Mouse (Mus musculus): ENCODE measurements around the gene Tspan32. TPM values are rescaled to one million over a fixed set of nuclear protein-coding genes. Genes with fewer than 3 reads are reported as not detected.

The Tspan32 gene
- polyA plus RNA-seq, 1 experiment: 5.1 TPM

DNA sequence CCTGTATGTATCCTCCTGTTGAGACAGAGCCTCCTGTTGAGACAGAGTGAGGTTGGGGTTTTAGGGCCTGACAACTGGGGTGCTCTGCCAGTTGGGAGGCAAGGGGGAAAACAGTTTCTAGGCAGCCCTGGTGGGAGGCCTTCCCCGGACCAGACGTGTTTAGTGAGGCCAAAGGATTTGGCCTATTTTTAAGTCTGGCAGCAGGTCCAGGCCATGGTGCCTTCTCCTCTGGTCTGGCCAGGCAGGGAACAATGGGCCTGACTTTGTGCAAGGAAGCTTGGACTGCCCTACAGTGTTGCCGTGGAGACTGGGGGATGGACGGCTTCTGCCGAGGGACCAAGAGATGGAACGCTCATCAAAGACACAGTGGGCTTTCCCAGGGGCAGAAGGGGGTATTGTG is 59.4 kb downstream of the Tspan32 start:
- peaks cover 3% of the 10 kb centered on the region for H3K36me3 ChIP-seq (ENCODE audit: control insufficient read depth, insufficient read depth, low read length)
- no peaks in the 10 kb centered on the region for H3K27me3 ChIP-seq (replicated peaks; ENCODE audit: control insufficient read depth, insufficient read depth, low read length)
- TF ChIP-seq CTCF (conservative IDR thresholded peaks at IDR 0.05; ENCODE audit: insufficient read depth, insufficient read length, low read depth, low read length) (no peak), POLR2A (IDR thresholded peaks at IDR 0.05; ENCODE audit: low read depth, low read length) (no peak)
- peaks cover 8% of the 10 kb centered on the region; the same call in 1 of the 2 replicates for H3K4me1 ChIP-seq (ENCODE audit: control insufficient read depth, insufficient read depth, low read length)
- no peak overlapping the region for H3K4me3 ChIP-seq (ENCODE audit: insufficient read depth, low read depth, low read length)
- H3K27ac ChIP-seq (ENCODE audit: insufficient read depth, low read depth, low read length): no peak overlapping the region
- WGBS: 66% methylated on average over 6 of the region's 6 CpGs
- DNase-seq: no peak

DNA sequence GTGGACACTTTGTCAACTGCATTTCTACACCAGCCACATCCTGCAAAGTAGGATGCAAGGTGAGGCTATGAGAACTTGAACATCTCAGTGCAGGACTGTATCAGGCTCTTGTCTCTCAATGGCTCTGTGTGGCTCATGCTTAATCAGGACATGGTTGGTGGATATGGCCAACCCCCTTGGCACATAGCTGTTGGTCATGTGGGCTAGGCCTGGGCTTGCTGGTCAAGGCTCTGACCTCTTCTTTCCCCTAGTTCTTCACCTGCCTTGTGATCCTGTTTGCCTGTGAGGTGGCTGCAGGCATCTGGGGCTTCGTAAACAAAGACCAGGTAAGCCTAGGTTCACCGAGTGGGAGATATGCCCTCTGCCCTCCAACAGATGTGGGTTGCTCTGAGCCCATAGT is 60.8 kb downstream of the Tspan32 start:
- Histone ChIP-seq H3K27me3 (replicated peaks; ENCODE audit: control insufficient read depth, insufficient read depth, low read length) (no peaks in the 10 kb centered on the region), H3K4me1 (ENCODE audit: control insufficient read depth, insufficient read depth, low read length) (peaks cover 15% of the 10 kb centered on the region), H3K36me3 (ENCODE audit: control insufficient read depth, insufficient read depth, low read length) (peaks cover 3% of the 10 kb centered on the region), H3K4me3 (ENCODE audit: insufficient read depth, low read depth, low read length) (no peak overlapping the region), H3K27ac (ENCODE audit: insufficient read depth, low read depth, low read length) (no peak overlapping the region)
- peak; percentile 31 for DNase-seq
- 63% methylated on average over 2 of the region's 2 CpGs for WGBS
- TF ChIP-seq POLR2A (IDR thresholded peaks at IDR 0.05; ENCODE audit: low read depth, low read length): no peak
- no peak for TF ChIP-seq CTCF (conservative IDR thresholded peaks at IDR 0.05; ENCODE audit: insufficient read depth, insufficient read length, low read depth, low read length)

DNA sequence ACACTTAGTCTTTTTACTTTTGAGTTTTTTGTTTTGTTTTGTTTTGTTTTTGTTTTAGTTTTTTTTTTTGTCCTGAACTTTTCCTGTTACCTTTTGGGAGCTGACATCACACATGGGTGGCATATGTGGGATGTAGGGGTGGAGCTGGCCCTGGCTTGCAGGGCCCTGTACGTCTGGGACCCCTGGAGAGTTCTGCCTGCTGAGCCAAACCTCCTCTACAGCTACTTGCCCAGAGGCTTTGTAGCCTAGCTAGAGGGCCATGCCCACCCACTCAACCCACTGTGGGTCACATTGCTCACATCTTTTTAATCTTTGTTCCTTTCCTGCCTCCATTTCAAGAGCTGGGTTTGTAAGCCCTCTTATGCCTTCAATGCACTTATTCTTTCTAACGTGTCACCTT is 62.6 kb downstream of the Tspan32 start:
- DNase-seq: no peak
- no peak for TF ChIP-seq CTCF (conservative IDR thresholded peaks at IDR 0.05; ENCODE audit: insufficient read depth, insufficient read length, low read depth, low read length)
- TF ChIP-seq POLR2A (IDR thresholded peaks at IDR 0.05; ENCODE audit: low read depth, low read length): no peak
- Histone ChIP-seq H3K36me3 (ENCODE audit: control insufficient read depth, insufficient read depth, low read length) (peaks cover 3% of the 10 kb centered on the region), H3K4me3 (ENCODE audit: insufficient read depth, low read depth, low read length) (no peak overlapping the region), H3K27ac (ENCODE audit: insufficient read depth, low read depth, low read length) (no peak overlapping the region), H3K4me1 (ENCODE audit: control insufficient read depth, insufficient read depth, low read length) (peaks cover 15% of the 10 kb centered on the region), H3K27me3 (replicated peaks; ENCODE audit: control insufficient read depth, insufficient read depth, low read length) (no peaks in the 10 kb centered on the region)
- 57% methylated on average over 2 of the region's 2 CpGs for WGBS

DNA sequence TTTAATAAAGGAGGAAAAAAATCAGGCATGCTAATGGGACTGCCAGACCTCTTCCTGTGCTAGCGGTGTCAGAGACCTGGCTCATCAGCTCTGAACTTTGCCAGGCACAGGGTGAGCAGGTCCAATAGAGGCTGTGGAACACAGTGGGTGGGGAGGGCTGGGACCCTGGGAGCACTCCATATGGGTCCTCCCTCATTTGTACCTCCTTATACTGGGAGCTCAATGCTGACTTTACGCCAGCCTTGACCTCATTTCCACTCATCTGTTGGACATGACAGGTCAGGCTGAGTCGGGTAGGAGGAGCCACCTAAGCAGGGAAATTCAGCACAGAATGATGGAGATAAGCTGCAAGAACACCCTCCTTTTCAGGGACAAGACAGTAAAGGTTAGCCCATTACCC is 63.1 kb downstream of the Tspan32 start:
- Histone ChIP-seq H3K27me3 (replicated peaks; ENCODE audit: control insufficient read depth, insufficient read depth, low read length) (no peaks in the 10 kb centered on the region), H3K4me3 (ENCODE audit: insufficient read depth, low read depth, low read length) (no peak overlapping the region), H3K27ac (ENCODE audit: insufficient read depth, low read depth, low read length) (peak overlapping the region; percentile 91; the same call in 1 of the 2 replicates), H3K4me1 (ENCODE audit: control insufficient read depth, insufficient read depth, low read length) (peaks cover 15% of the 10 kb centered on the region), H3K36me3 (ENCODE audit: control insufficient read depth, insufficient read depth, low read length) (peaks cover 3% of the 10 kb centered on the region)
- TF ChIP-seq POLR2A (IDR thresholded peaks at IDR 0.05; ENCODE audit: low read depth, low read length): no peak
- no peak for TF ChIP-seq CTCF (conservative IDR thresholded peaks at IDR 0.05; ENCODE audit: insufficient read depth, insufficient read length, low read depth, low read length)
- DNase-seq: peak; percentile 20
- 88% methylated on average over 3 of the region's 3 CpGs for WGBS

DNA sequence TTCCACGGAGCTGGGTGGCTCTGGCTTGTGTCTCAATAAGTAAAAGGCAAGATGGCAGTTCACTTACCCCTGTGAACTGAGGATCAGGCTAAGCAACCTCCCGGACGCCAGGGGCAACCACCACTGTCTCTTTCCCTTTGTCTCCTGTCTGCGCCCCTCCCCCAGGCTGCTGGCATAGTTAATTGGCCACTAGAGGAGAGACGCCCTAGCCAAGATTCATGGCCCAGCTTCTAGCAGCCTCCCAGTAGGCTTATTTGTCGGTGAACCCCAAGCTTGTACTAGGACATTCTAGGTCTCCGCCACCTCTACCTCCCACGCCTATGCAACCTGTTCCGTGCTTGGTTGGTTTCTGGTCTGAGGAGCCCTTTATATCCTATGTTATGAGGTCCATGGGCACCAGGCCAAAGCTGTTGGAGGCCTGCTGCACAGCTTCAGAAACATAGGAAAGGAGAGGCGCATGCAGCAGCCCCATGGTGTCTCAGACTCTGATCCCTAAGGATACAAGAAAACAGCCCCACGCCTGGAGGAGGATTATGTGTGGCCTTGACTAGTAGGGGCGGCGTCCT is 63.6 kb downstream of the Tspan32 start:
- TF ChIP-seq POLR2A (IDR thresholded peaks at IDR 0.05; ENCODE audit: low read depth, low read length): no peak

DNA sequence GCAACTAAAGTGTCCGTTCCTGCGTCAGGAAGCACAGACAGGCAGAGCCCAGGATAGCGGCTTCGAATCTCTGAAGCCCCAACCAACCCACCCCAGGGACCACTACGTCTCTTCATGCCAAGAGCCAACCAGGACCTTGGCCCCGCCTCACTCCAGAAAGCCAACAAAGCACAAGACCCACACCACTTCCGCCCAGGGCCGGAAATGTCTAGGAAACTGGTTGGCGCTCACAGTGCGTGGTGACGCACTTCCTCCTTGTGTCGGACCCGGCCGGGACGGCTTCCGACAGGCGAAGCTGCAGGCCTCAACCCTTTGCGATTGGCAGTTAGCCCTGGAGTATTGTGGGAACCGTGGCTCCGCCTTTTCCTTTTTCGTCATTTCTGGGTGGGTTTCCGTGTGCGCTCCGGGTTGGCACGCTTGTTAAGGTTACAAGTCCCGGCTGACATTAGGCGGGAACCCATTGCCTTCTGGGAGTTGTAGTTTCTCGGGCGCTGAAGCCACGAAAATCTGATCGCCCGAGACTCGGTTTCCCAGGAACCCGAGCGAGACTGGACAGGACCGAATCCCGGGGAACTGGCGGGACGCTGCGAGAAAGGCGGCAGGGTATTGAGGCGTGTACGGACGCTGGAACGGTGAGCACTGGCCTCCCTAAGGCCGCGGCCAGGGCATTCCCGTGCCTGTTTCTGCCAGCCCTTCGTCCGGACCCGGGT is 64.2 kb downstream of the Tspan32 start, which contains the start of gene Tssc4:
Gene Tssc4, plus strand, starts transcription at position 368 of the 710 bp plus-strand sequence.
- TF ChIP-seq POLR2A (IDR thresholded peaks at IDR 0.05; ENCODE audit: low read depth, low read length) (peak; percentile 45), CTCF (conservative IDR thresholded peaks at IDR 0.05; ENCODE audit: insufficient read depth, insufficient read length, low read depth, low read length) (no peak)
- peak within 1 kb of the TSS; percentile 91 for H3K27ac ChIP-seq (ENCODE audit: insufficient read depth, low read depth, low read length)
- H3K4me1 ChIP-seq (ENCODE audit: control insufficient read depth, insufficient read depth, low read length): peaks cover 15% of the 10 kb centered on the region
- H3K27me3 ChIP-seq (replicated peaks; ENCODE audit: control insufficient read depth, insufficient read depth, low read length): no peaks in the 10 kb centered on the region
- H3K36me3 ChIP-seq (ENCODE audit: control insufficient read depth, insufficient read depth, low read length): peaks cover 2% of the 10 kb centered on the region
- WGBS: under 1% methylated on average over 51 of the region's 51 CpGs
- peak within 1 kb of the TSS; percentile 91 for H3K4me3 ChIP-seq (ENCODE audit: insufficient read depth, low read depth, low read length)
- peak; percentile 100 for DNase-seq

More for the DNA sequence above, 63.6 kb downstream of the Tspan32 start:
- Histone ChIP-seq H3K4me1 (ENCODE audit: control insufficient read depth, insufficient read depth, low read length) (peaks cover 15% of the 10 kb centered on the region), H3K27ac (ENCODE audit: insufficient read depth, low read depth, low read length) (peak overlapping the region; percentile 91), H3K4me3 (ENCODE audit: insufficient read depth, low read depth, low read length) (peak overlapping the region; percentile 34), H3K27me3 (replicated peaks; ENCODE audit: control insufficient read depth, insufficient read depth, low read length) (no peaks in the 10 kb centered on the region), H3K36me3 (ENCODE audit: control insufficient read depth, insufficient read depth, low read length) (peaks cover 2% of the 10 kb centered on the region)
- 40% methylated on average over 13 of the region's 13 CpGs for WGBS
- peak; percentile 65 for DNase-seq

Other genes with a start within 250 kb of the Tspan32 start
- 2.2 and 5.9 TPM in 2 replicates for gene Th, start 73.9 kb upstream of the Tspan32 start, polyA plus RNA-seq (2012; rRNA removed)
- gene Ascl2, start 35.8 kb upstream of the Tspan32 start, polyA plus RNA-seq (2012; rRNA removed): 0.11 and 0.30 TPM in 2 replicates
- gene Cd81, start 47.7 kb downstream of the Tspan32 start, polyA plus RNA-seq (2012; rRNA removed): 801 and 824 TPM in 2 replicates
- 64.8 and 74.5 TPM in 2 replicates for gene Tssc4, start 64.2 kb downstream of the Tspan32 start, polyA plus RNA-seq (2012; rRNA removed)
- 0.03 TPM in 2 replicates for gene Trpm5, start 89.6 kb downstream of the Tspan32 start, polyA plus RNA-seq (2012; rRNA removed)
- 24.0 and 27.5 TPM in 2 replicates for gene Kcnq1, start 101.3 kb downstream of the Tspan32 start, polyA plus RNA-seq (2012; rRNA removed)